In genomic region chr8:111185472-111185947, GRCm38 (mm10) we compare ENCODE assay signal across 10 mouse cellular contexts.
A peak's percentile ranks its signal among the peaks of the same experiment; 100 is the strongest.
DNase-seq lines count a peak whose midpoint lies in the region; ATAC-seq lines count a peak whose summit lies in the region.
"Had no signal": no experiment of that assay in that cellular context is flagged by ENCODE, and none has a peak within 500 bp of the region (broad histone marks: within the 10 kb centered on the region; RNA-seq: fewer than 3 reads in every experiment).

No protein-coding gene starts in this region.

- WGBS in heart, embryonic 12.5 days: 61% methylated on average over 4 of the region's 4 CpGs

- no peak for ATAC-seq in heart, embryonic 12.5 days (ENCODE audit: insufficient number of reproducible peaks, low FRiP score)
- ATAC-seq in megakaryocyte progenitor cell, adult 5-6 weeks (replicated peaks; ENCODE audit: poor library complexity): 0 out of 2 replicates have a peak, but pooled peaks have one; percentile 24

- H3K36me3 ChIP-seq in heart, embryonic 12.5 days: peaks cover 67% of the 10 kb centered on the region

- peak; percentile 73 to 83 for DNase-seq in heart, adult 18-20 months
- DNase-seq in Muller cell, postnatal 12 days (ENCODE audit: inconsistent ontology term): peak; percentile 86
- peak; percentile 79 for DNase-seq in cerebellum, adult 9-11 months
- DNase-seq in kidney, adult 8-10 months: peak; percentile 80 to 88
- no peak for DNase-seq in natural killer cell, adult 2 months (ENCODE audit: low spot score in 2 of 2)
- no peak for DNase-seq in thymus, adult 18-20 months

- no peak overlapping the region for H3K27ac ChIP-seq in heart, embryonic 12.5 days (ENCODE audit: poor library complexity, severe bottlenecking)
- H3K27ac ChIP-seq: embryonic facial prominence, embryonic 12.5 days; limb, embryonic 12.5 days had no signal

- no peak overlapping the region for H3K9ac ChIP-seq in heart, embryonic 12.5 days
- H3K9ac ChIP-seq: embryonic facial prominence, embryonic 12.5 days; limb, embryonic 12.5 days had no signal

- H3K4me1 ChIP-seq in heart, embryonic 12.5 days (replicated peaks): peaks cover 3% of the 10 kb centered on the region; the same call in 1 of the 2 replicates
- H3K4me1 ChIP-seq: embryonic facial prominence, embryonic 12.5 days; limb, embryonic 12.5 days had no signal

- no peaks in the 10 kb centered on the region for H3K9me3 ChIP-seq in heart, embryonic 12.5 days (replicated peaks)
- H3K9me3 ChIP-seq: embryonic facial prominence, embryonic 12.5 days; limb, embryonic 12.5 days had no signal

- no peaks in the 10 kb centered on the region for H3K27me3 ChIP-seq in heart, embryonic 12.5 days (replicated peaks)
- H3K27me3 ChIP-seq: embryonic facial prominence, embryonic 12.5 days; limb, embryonic 12.5 days had no signal

- no peak overlapping the region for H3K4me3 ChIP-seq in heart, embryonic 12.5 days
- H3K4me3 ChIP-seq: embryonic facial prominence, embryonic 12.5 days; limb, embryonic 12.5 days had no signal

- H3K4me2 ChIP-seq in heart, embryonic 12.5 days: no peak overlapping the region
- H3K4me2 ChIP-seq: embryonic facial prominence, embryonic 12.5 days; limb, embryonic 12.5 days had no signal

Comparison
In these comparisons a context has a peak if more than half of its experiments do, and no peak if none do; other contexts are left out.
1. DNase-seq: peak in heart, adult 18-20 months (2 of 2), Muller cell, postnatal 12 days (single experiment), cerebellum, adult 9-11 months (single experiment) and kidney, adult 8-10 months (2 of 2); none in natural killer cell, adult 2 months (0 of 2) and thymus, adult 18-20 months (0 of 2).